Mouse (Mus musculus) G1E (cell line): Measurements from ENCODE around the gene Adam12.

Source experiments
- CTCF ChIP-seq: IDR thresholded peaks from 2 replicates; pipeline ENCODE4 v1.5.1; 2012; ENCODE audit warnings: low read depth, low read length, inconsistent platforms, mixed read lengths
- GATA1 ChIP-seq: IDR thresholded peaks from 2 replicates; pipeline ENCODE4 v1.6.1; 2012; ENCODE audit warnings: borderline replicate concordance, low read length, inconsistent platforms, mixed read lengths
- POLR2AphosphoS5 ChIP-seq: IDR thresholded peaks from 2 replicates; pipeline ENCODE4 v1.6.1; 2012; ENCODE audit warnings: low read depth, low read length, inconsistent platforms; ENCODE audit not compliant: insufficient replicate concordance
- TAL1 ChIP-seq: conservative IDR thresholded peaks from 2 replicates; pipeline ENCODE4 v1.6.1; 2012; ENCODE audit warnings: low read depth, low read length, inconsistent platforms, mixed read lengths

GRCm38 (mm10) chr7:133850735-133851134 lies 381.2 kb downstream of the Adam12 start:
- TF ChIP-seq CTCF, result no peak
- no peak for TF ChIP-seq POLR2AphosphoS5
- TF ChIP-seq GATA1, result no peak
- no peak for TF ChIP-seq TAL1
